Mouse (Mus musculus) liver, embryonic 13.5 days (tissue): Measurements from ENCODE around the gene Tmem132a. TPM values are rescaled to one million over a fixed set of nuclear protein-coding genes. Genes with fewer than 3 reads are reported as not detected.

Experiments
- ATAC-seq: fragments of 200-750 bp; cut with Nextera tagmentation; 2 replicates; pipeline ENCODE4 v1.8.0; 2017; ENCODE audit warnings: low read depth, mild to moderate bottlenecking, moderate number of reproducible peaks, moderate library complexity
- DNase-seq: peaks from one replicate; pipeline ENCODE4 v3.0.0; 2022
- H3K27ac ChIP-seq: fragments of 300-500 bp; sonication (generic); 2 replicates; pipeline ENCODE4 v1.5.1; 2015; ENCODE audit warnings: moderate library complexity, mild to moderate bottlenecking, inconsistent platforms
- H3K27me3 ChIP-seq: fragments of 300-500 bp; sonication (generic); 2 replicates; pipeline ENCODE4 v1.6.1; 2015; ENCODE audit warnings: mild to moderate bottlenecking, inconsistent platforms
- H3K36me3 ChIP-seq: fragments of 300-500 bp; sonication (generic); 2 replicates; pipeline ENCODE4 v1.6.1; 2015; ENCODE audit warnings: mild to moderate bottlenecking, inconsistent platforms
- H3K4me1 ChIP-seq: fragments of 300-500 bp; sonication (generic); replicated peaks from 2 replicates; pipeline ENCODE4 v1.6.1; 2015; ENCODE audit warnings: inconsistent platforms
- H3K4me2 ChIP-seq: fragments of 300-500 bp; sonication (generic); 2 replicates; pipeline ENCODE4 v1.6.1; 2015; ENCODE audit warnings: inconsistent platforms, mild to moderate bottlenecking, moderate library complexity
- H3K4me3 ChIP-seq: fragments of 300-500 bp; sonication (generic); replicated peaks from 2 replicates; pipeline ENCODE4 v1.5.1; 2015; ENCODE audit warnings: mild to moderate bottlenecking, inconsistent platforms
- H3K9ac ChIP-seq: fragments of 300-500 bp; sonication (generic); 2 replicates; pipeline ENCODE4 v1.6.1; 2015; ENCODE audit warnings: mild to moderate bottlenecking, inconsistent platforms
- H3K9me3 ChIP-seq: fragments of 300-500 bp; sonication (generic); replicated peaks from 2 replicates; pipeline ENCODE4 v1.6.1; 2016; ENCODE audit warnings: inconsistent platforms
- WGBS: fragments of 180-500 bp; shearing (Covaris S2); methylation state at CpG from one replicate; pipeline ENCODE4 v1.1.7; 2015; ENCODE audit not compliant: insufficient replicate concordance; 5-methylcytosine and 5-hydroxymethylcytosine counted together
- polyA plus RNA-seq: library from polyadenylated mRNA; unstranded; fragments of >200 nt; fragmentation: Nextera tagmentation; extraction: Ambion mirVana; gene quantifications from 2 replicates; pipeline ENCODE4 v1.2.1, GENCODE M21; 2015

Gene Tmem132a
- polyA plus RNA-seq, 1 experiment from 2014 or later = 4.4 TPM

DNA sequence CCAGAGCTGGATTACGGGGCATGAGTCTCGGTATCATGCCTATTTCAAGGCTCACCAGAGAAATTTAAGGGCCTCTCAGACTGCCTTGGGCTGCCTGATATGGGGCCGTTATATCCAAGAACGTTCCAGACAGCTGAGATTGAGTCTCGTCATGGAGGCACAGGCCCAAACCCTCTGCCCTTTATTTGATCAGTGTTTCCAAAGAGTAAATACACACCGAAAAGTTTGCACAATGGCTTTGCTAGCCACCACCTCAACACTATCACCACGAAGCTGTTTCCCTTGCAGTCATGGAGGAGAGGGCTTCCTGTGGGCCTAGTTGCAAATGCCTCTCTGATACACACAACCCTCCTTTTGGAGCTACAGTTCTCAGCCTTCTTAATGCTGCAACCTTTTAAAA, 45.7 kb downstream of the Tmem132a start:
- 61% methylated on average over 7 of the region's 7 CpGs for WGBS
- H3K4me2 ChIP-seq = no peak overlapping the region
- no peak overlapping the region for H3K4me3 ChIP-seq
- no peak overlapping the region for H3K9ac ChIP-seq
- ATAC-seq (no peak), DNase-seq (no peak)
- no peak overlapping the region for H3K27ac ChIP-seq
- no peaks in the 10 kb centered on the region for H3K4me1 ChIP-seq
- H3K9me3 ChIP-seq = no peaks in the 10 kb centered on the region
- no peaks in the 10 kb centered on the region for H3K36me3 ChIP-seq
- H3K27me3 ChIP-seq = no peaks in the 10 kb centered on the region

DNA sequence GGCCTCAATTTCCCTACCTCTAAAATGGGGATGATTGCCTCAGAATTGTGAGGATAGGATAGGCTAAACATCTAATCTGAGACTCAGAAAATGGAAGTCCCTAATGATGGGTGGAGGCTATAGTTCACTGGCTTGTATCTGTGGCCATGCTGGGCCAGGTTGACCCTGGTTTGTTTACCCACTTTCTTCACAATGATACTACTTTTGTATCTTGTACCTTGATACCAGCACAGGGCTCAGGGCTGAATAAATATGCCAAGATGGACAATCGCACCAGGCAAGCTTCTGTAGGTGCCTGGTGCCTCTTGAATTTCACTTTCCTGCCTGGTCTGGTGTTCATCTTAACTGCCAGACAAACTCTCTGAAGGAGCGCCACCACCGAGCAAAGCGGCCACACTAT, 47.2 kb downstream of the Tmem132a start:
- H3K4me2 ChIP-seq = no peak overlapping the region
- H3K4me3 ChIP-seq = no peak overlapping the region
- DNase-seq = no peak
- WGBS = 76% methylated on average over 4 of the region's 4 CpGs
- no peak for ATAC-seq
- H3K27ac ChIP-seq = no peak overlapping the region
- no peak overlapping the region for H3K9ac ChIP-seq
- no peaks in the 10 kb centered on the region for H3K36me3 ChIP-seq
- no peaks in the 10 kb centered on the region for H3K4me1 ChIP-seq
- H3K9me3 ChIP-seq = no peaks in the 10 kb centered on the region
- no peaks in the 10 kb centered on the region for H3K27me3 ChIP-seq

- Histone ChIP-seq H3K4me2 (no peak overlapping the region), H3K9me3 (no peaks in the 10 kb centered on the region), H3K4me1 (no peaks in the 10 kb centered on the region), H3K27me3 (no peaks in the 10 kb centered on the region), H3K4me3 (no peak overlapping the region), H3K36me3 (no peaks in the 10 kb centered on the region), H3K27ac (no peak overlapping the region), H3K9ac (no peak overlapping the region)
- no peak for DNase-seq
- ATAC-seq = no peak
- WGBS = 44% methylated on average over 7 of the region's 7 CpGs
Observed at GRCm38 (mm10) chr19:10821319-10821718, 48.4 kb downstream of the Tmem132a start.

DNA sequence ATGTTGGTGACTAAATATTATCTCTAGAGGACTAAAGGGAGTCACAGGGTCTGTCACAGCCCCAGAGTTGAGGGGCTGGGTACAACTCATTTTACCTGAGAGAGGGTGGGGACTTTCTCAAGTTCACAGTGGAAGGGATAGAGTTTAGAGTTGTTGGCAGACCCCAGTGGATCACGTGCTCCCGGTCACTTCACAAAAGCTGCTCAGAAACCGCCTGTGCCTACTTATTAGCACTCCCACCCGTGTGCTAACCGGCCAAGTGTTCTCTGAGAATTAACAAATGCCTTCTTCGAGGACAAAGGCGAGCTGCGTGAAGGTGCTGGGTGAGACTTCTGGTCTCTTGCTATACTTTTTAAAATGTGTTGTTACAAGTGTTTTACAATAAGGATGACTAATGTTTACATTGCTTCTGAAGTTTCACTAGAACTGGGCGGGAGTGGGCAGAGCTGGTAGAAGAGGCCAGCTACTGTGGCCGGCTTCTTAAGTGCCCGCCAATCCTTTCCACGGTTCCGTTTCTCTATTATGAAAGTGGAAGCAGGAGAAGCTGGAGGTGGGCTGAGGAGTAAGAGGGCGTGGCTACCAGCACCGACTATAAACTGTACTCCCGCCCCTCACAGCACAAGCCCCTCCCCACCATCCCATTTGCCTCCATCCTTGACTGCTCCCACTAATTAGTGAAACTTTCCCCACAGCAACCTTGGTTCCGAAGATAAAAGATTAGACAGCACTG, 51.4 kb downstream of the Tmem132a start:
- H3K4me2 ChIP-seq = peak overlapping the region; percentile 21
- no peaks in the 10 kb centered on the region for H3K9me3 ChIP-seq
- no peak overlapping the region for H3K9ac ChIP-seq
- DNase-seq (no peak), ATAC-seq (no peak)
- H3K27me3 ChIP-seq = no peaks in the 10 kb centered on the region
- WGBS = 33% methylated on average over 17 of the region's 17 CpGs
- H3K4me1 ChIP-seq = no peaks in the 10 kb centered on the region
- H3K27ac ChIP-seq = no peak overlapping the region
- no peaks in the 10 kb centered on the region for H3K36me3 ChIP-seq
- H3K4me3 ChIP-seq = no peak overlapping the region

DNA sequence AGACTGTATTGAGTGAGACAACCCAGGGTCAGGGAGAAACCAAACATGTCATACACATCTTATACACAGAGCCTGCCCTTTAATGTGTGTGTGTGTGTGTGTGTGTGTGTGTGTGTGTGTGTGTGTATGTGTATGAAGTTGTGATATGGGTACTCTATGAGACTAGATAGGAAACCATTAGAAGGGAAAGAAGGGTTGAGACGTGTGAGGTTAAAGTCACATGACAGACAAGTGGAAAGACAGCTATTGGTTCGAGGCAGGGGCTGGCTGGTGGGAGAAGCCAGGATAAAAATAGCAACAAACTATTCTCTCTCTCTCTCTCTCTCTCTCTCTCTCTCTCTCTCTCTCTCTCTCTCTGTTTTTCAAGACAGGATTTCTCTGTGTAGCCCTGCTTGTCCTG, 53.3 kb downstream of the Tmem132a start:
- Histone ChIP-seq H3K4me2 (no peak overlapping the region), H3K9me3 (no peaks in the 10 kb centered on the region), H3K4me1 (no peaks in the 10 kb centered on the region), H3K4me3 (no peak overlapping the region), H3K27ac (no peak overlapping the region), H3K27me3 (no peaks in the 10 kb centered on the region), H3K9ac (no peak overlapping the region), H3K36me3 (no peaks in the 10 kb centered on the region)
- no peak for ATAC-seq
- WGBS = 24% methylated on average over 2 of the region's 2 CpGs
- DNase-seq = no peak

GRCm38 (mm10) chr19:10815871-10816270, 53.9 kb downstream of the Tmem132a start:
- 70% methylated on average over 6 of the region's 6 CpGs for WGBS
- no peaks in the 10 kb centered on the region for H3K27me3 ChIP-seq
- no peaks in the 10 kb centered on the region for H3K9me3 ChIP-seq
- no peaks in the 10 kb centered on the region for H3K4me1 ChIP-seq
- H3K36me3 ChIP-seq = no peaks in the 10 kb centered on the region
- H3K27ac ChIP-seq = no peak overlapping the region
- no peak for ATAC-seq
- no peak overlapping the region for H3K4me3 ChIP-seq
- DNase-seq = no peak
- H3K4me2 ChIP-seq = no peak overlapping the region
- H3K9ac ChIP-seq = no peak overlapping the region

DNA sequence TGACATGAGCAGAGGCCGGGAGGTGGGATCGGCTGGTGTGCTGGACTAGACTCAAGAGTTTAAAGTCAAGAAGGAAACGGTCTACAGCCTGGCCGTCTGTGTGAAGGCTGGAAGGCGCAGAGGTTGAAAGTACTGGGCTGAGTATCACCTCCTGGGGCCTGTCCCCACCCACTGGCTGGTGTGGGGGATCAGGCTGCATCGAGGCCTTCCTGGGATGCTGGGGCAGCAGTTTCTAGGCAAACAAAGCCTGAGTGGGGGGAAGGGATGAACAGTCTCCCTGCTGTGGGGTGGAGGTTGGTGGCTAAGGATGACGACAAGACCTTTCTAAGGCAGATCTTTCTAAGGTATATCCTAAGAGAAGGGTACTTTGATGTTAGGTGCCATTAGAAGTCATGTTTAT, 55.8 kb downstream of the Tmem132a start:
- ATAC-seq (no peak), DNase-seq (no peak)
- Histone ChIP-seq H3K9me3 (no peaks in the 10 kb centered on the region), H3K4me3 (no peak overlapping the region), H3K9ac (no peak overlapping the region), H3K4me2 (no peak overlapping the region), H3K36me3 (no peaks in the 10 kb centered on the region), H3K27me3 (no peaks in the 10 kb centered on the region), H3K27ac (no peak overlapping the region), H3K4me1 (no peaks in the 10 kb centered on the region)
- WGBS = 67% methylated on average over 7 of the region's 7 CpGs

DNA sequence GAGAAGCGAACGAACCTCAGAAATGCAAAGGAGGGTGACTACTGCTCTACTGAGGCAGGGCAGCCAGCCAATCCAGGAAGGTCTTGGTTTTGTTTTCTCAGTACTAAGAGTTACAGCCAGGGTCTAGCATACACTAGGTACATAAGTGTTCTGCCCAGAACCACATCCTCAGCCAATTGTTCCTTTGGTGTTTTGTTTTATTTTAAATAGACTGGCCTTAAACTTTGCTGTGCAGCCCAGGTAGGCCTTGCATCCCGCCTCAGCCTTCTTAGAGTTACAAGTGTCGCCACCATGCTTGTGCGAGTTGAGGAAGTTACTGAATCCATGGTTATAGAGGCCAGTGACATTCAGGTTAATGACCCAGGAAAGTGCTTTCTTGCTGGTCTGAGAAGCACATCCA, 56.7 kb downstream of the Tmem132a start:
- no peak overlapping the region for H3K9ac ChIP-seq
- no peaks in the 10 kb centered on the region for H3K9me3 ChIP-seq
- no peak overlapping the region for H3K27ac ChIP-seq
- WGBS = 73% methylated on average over 5 of the region's 5 CpGs
- no peak overlapping the region for H3K4me2 ChIP-seq
- ATAC-seq = no peak
- H3K4me1 ChIP-seq = no peaks in the 10 kb centered on the region
- no peak overlapping the region for H3K4me3 ChIP-seq
- no peaks in the 10 kb centered on the region for H3K36me3 ChIP-seq
- no peak for DNase-seq
- no peaks in the 10 kb centered on the region for H3K27me3 ChIP-seq

- Histone ChIP-seq H3K27ac (no peak overlapping the region), H3K27me3 (no peaks in the 10 kb centered on the region), H3K9me3 (no peaks in the 10 kb centered on the region), H3K4me1 (no peaks in the 10 kb centered on the region), H3K9ac (no peak overlapping the region), H3K4me2 (no peak overlapping the region), H3K36me3 (no peaks in the 10 kb centered on the region), H3K4me3 (no peak overlapping the region)
- DNase-seq (no peak), ATAC-seq (no peak)
- 44% methylated on average over 6 of the region's 6 CpGs for WGBS
Observed at GRCm38 (mm10) chr19:10811471-10811870, 58.3 kb downstream of the Tmem132a start.

GRCm38 (mm10) chr19:10810176-10810492, 59.6 kb downstream of the Tmem132a start:
- no peak for ATAC-seq

DNA sequence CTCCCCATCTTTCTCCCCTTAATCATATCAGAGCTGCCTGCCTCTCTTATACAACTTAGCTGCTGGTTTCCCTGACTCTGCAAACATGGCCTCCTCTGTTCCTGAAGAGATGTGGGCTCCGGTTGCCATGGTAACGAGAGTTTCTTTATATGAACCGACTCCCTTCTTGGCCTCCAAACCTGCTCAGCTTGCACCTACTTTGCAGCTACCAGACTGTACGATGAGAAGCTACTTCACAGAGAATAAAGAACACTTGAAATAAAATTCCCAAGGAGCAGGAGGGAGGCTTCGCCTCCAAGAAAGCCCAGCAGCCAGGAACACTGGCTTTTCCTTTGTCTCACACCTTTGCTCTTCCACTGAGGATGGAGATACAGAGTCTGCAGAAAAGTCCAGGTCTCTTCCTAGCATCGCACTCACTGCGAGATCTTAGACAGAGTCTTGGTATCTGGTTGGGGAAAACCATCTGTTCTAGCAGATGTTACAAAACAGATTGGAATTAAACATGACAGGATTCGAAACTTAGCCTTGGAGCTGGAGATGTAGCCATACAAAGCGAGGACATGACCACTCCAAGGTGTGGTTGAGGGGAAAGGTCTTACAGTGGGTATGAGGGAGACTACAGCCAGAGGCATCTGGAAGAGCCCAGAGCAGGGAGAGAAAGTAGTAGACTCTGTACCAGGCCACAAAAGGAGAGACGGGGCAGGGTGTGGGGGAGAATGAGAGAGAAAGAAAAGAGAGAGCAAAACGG, 60.1 kb downstream of the Tmem132a start:
- no peak overlapping the region for H3K27ac ChIP-seq
- no peaks in the 10 kb centered on the region for H3K9me3 ChIP-seq
- no peak for DNase-seq
- no peak overlapping the region for H3K4me2 ChIP-seq
- H3K4me1 ChIP-seq = no peaks in the 10 kb centered on the region
- no peak overlapping the region for H3K9ac ChIP-seq
- H3K27me3 ChIP-seq = no peaks in the 10 kb centered on the region
- whole genome bisulfite sequencing = 62% methylated on average over 11 of the region's 11 CpGs
- no peaks in the 10 kb centered on the region for H3K36me3 ChIP-seq
- ATAC-seq = no peak
- H3K4me3 ChIP-seq = no peak overlapping the region

More at GRCm38 (mm10) chr19:10810176-10810492, 59.6 kb downstream of the Tmem132a start:
- WGBS = 49% methylated on average over 4 of the region's 4 CpGs
- no peaks in the 10 kb centered on the region for H3K27me3 ChIP-seq
- no peak overlapping the region for H3K9ac ChIP-seq
- no peak overlapping the region for H3K4me2 ChIP-seq
- DNase-seq = no peak
- H3K27ac ChIP-seq = no peak overlapping the region
- no peaks in the 10 kb centered on the region for H3K36me3 ChIP-seq
- H3K4me1 ChIP-seq = no peaks in the 10 kb centered on the region
- H3K9me3 ChIP-seq = no peaks in the 10 kb centered on the region
- H3K4me3 ChIP-seq = no peak overlapping the region
